Mouse (Mus musculus): ENCODE measurements around the gene Klrb1c. TPM values are rescaled to one million over a fixed set of nuclear protein-coding genes. Genes with fewer than 3 reads are reported as not detected.
"Not testable (repeated sequence)": the region's sequence is repeated elsewhere in the genome, so short reads cannot be mapped to it uniquely, and the experiment has no call there.

The Klrb1c gene
- polyA plus RNA-seq, 1 experiment = 0.25 TPM

GRCm38 (mm10) chr6:128802557-128802956 lies 13.5 kb upstream of the Klrb1c start:
- H3K4me3 ChIP-seq (ENCODE audit: control insufficient read depth, low read depth, low read length) = peak overlapping the region; percentile 98
- TF ChIP-seq CTCF (IDR thresholded peaks at IDR 0.05; ENCODE audit: control insufficient read depth, insufficient read depth, insufficient replicate concordance, low read depth, low read length) = no peak
- TF ChIP-seq POLR2A (IDR thresholded peaks at IDR 0.05; ENCODE audit: control insufficient read depth, low read depth, low read length) = no peak
- H3K27ac ChIP-seq (ENCODE audit: control insufficient read depth, insufficient read depth, low read depth, low read length) = peak overlapping the region; percentile 82; the same call in 1 of the 2 replicates
- no peaks in the 10 kb centered on the region for H3K27me3 ChIP-seq (ENCODE audit: control insufficient read depth, insufficient read depth, low read length)
- peaks cover 12% of the 10 kb centered on the region for H3K4me1 ChIP-seq (ENCODE audit: control insufficient read depth, insufficient read depth, low read length)
- H3K36me3 ChIP-seq (ENCODE audit: control insufficient read depth, insufficient read depth, low read length) = no peaks in the 10 kb centered on the region

DNA sequence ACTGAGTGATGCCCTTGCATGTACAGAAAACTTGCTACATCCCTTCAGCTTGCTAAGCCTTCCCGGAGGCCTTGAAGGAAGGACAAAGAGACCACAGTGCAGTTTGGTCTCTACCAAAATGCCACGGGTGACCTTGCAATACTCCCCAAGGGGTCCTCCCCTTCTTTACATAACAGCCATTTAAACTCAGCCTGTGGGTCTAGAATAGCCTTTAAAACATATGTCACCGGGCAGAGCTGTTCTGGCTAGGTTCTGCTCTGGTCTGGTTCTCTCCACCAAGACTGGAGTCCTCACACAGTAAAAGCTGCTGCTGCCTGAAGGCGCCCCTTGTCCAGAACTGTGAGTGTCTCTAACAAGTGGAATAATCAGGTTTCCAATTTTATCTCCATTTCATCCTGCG lies 11.7 kb upstream of the Klrb1c start:
- not testable (repeated sequence) for H3K4me3 ChIP-seq (ENCODE audit: control insufficient read depth, low read depth, low read length); H3K27ac ChIP-seq (ENCODE audit: control insufficient read depth, insufficient read depth, low read depth, low read length); H3K27me3 ChIP-seq (ENCODE audit: control insufficient read depth, insufficient read depth, low read length); H3K36me3 ChIP-seq (ENCODE audit: control insufficient read depth, insufficient read depth, low read length)
- H3K4me1 ChIP-seq (ENCODE audit: control insufficient read depth, insufficient read depth, low read length) = peaks cover 12% of the 10 kb centered on the region

DNA sequence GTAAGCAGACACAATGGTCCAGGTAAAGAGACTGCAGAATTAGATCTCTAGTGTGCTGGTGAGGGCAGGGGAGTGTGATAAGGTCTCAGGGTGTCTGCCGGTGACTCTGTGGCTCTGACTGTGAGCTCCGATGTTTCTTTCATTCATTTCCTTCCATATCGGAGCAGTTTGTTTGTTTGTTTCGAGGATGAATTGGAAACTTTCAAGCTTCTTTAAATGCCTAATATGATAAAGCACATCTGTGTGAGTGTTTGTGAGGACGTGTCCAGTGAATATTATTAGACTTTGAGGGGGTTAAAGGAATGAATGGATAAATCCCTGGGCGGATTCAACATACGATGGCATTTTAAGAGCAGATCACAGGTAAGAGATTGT lies 10.9 kb upstream of the Klrb1c start:
- Histone ChIP-seq H3K4me1 (ENCODE audit: control insufficient read depth, insufficient read depth, low read length) (peaks cover 12% of the 10 kb centered on the region), H3K27ac (ENCODE audit: control insufficient read depth, insufficient read depth, low read depth, low read length) (no peak overlapping the region), H3K36me3 (ENCODE audit: control insufficient read depth, insufficient read depth, low read length) (no peaks in the 10 kb centered on the region), H3K27me3 (ENCODE audit: control insufficient read depth, insufficient read depth, low read length) (no peaks in the 10 kb centered on the region), H3K4me3 (ENCODE audit: control insufficient read depth, low read depth, low read length) (peak overlapping the region; percentile 95)
- TF ChIP-seq POLR2A (IDR thresholded peaks at IDR 0.05; ENCODE audit: control insufficient read depth, low read depth, low read length) = no peak
- TF ChIP-seq CTCF (IDR thresholded peaks at IDR 0.05; ENCODE audit: control insufficient read depth, insufficient read depth, insufficient replicate concordance, low read depth, low read length) = no peak

DNA sequence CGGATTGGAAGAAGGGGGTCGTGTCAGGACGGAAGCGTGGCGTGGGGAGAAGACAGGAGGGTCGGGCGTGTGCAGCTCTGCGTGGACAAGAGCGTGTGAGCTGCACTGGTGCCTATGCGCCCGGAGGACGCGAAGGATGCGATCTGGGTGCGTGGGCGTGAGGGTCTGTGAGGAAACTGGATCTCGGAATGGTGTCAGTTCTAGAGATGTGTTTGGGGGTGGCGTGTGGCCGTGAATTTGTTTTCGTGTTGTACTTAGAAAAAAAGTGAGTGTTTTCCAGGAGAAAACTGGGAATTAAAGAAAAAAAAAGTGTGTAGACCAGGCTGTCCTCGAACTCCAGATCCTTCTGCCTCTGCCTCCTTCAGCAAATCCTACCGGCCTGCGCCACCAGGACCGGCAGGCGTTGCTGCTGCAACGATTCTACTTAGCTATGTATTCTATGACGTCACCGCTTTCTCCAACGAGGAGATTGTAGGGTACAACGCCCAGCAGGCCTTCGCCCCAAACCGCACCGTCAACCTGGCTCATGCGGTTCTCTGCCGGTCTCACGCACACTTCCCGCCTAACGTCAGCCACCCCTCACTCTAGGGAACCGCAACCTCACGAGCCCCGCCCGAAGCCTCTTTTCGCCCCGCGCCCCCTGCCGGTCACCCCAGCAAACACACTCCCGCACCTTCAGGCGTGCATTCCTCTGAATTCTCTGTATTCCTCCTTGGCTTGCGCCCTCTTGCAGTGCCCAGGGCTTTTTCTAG lies 10.3 kb upstream of the Klrb1c start:
- H3K27ac ChIP-seq (ENCODE audit: control insufficient read depth, insufficient read depth, low read depth, low read length) = peak overlapping the region; percentile 86
- peak; percentile 87 for TF ChIP-seq CTCF (IDR thresholded peaks at IDR 0.05; ENCODE audit: control insufficient read depth, insufficient read depth, insufficient replicate concordance, low read depth, low read length)
- H3K4me1 ChIP-seq (ENCODE audit: control insufficient read depth, insufficient read depth, low read length) = peaks cover 12% of the 10 kb centered on the region
- not testable (repeated sequence) for H3K27me3 ChIP-seq (ENCODE audit: control insufficient read depth, insufficient read depth, low read length); H3K36me3 ChIP-seq (ENCODE audit: control insufficient read depth, insufficient read depth, low read length)
- H3K4me3 ChIP-seq (ENCODE audit: control insufficient read depth, low read depth, low read length) = peak overlapping the region; percentile 95

DNA sequence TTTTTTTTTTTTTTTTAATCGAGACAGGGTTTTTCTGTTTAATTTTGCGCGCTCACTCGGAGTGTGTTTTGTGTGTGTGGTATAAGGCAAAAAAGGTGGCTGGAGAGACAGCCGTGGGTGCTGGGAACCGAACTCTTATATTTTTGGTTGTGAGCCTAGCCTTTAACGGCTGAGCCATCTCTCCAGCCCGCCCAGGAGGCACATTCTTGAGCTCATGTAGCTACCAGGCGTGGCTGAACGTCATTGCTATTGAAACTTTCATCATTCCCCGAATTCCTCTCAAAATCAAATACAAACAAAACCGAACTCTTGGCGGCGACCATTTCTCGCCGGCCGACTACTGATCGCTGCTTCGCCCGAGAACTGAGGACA lies 9.7 kb upstream of the Klrb1c start:
- H3K4me3 ChIP-seq (ENCODE audit: control insufficient read depth, low read depth, low read length) = peak overlapping the region; percentile 95

GRCm38 (mm10) chr6:128797936-128798771 lies 9.1 kb upstream of the Klrb1c start:
- Histone ChIP-seq H3K4me1 (ENCODE audit: control insufficient read depth, insufficient read depth, low read length) (peaks cover 11% of the 10 kb centered on the region), H3K27me3 (ENCODE audit: control insufficient read depth, insufficient read depth, low read length) (no peaks in the 10 kb centered on the region), H3K4me3 (ENCODE audit: control insufficient read depth, low read depth, low read length) (no peak overlapping the region), H3K36me3 (ENCODE audit: control insufficient read depth, insufficient read depth, low read length) (no peaks in the 10 kb centered on the region), H3K27ac (ENCODE audit: control insufficient read depth, insufficient read depth, low read depth, low read length) (no peak overlapping the region)
- TF ChIP-seq CTCF (IDR thresholded peaks at IDR 0.05; ENCODE audit: control insufficient read depth, insufficient read depth, insufficient replicate concordance, low read depth, low read length) = no peak
- TF ChIP-seq POLR2A (IDR thresholded peaks at IDR 0.05; ENCODE audit: control insufficient read depth, low read depth, low read length) = no peak

More for the DNA sequence above, 9.7 kb upstream of the Klrb1c start:
- Histone ChIP-seq H3K27ac (ENCODE audit: control insufficient read depth, insufficient read depth, low read depth, low read length) (peak overlapping the region; percentile 86), H3K4me1 (ENCODE audit: control insufficient read depth, insufficient read depth, low read length) (peaks cover 12% of the 10 kb centered on the region)
- H3K36me3 ChIP-seq (ENCODE audit: control insufficient read depth, insufficient read depth, low read length); H3K27me3 ChIP-seq (ENCODE audit: control insufficient read depth, insufficient read depth, low read length): not testable (repeated sequence)

- H3K27me3 ChIP-seq (ENCODE audit: control insufficient read depth, insufficient read depth, low read length) = no peaks in the 10 kb centered on the region
- H3K27ac ChIP-seq (ENCODE audit: control insufficient read depth, insufficient read depth, low read depth, low read length) = no peak overlapping the region
- H3K36me3 ChIP-seq (ENCODE audit: control insufficient read depth, insufficient read depth, low read length) = no peaks in the 10 kb centered on the region
- TF ChIP-seq CTCF (IDR thresholded peaks at IDR 0.05; ENCODE audit: control insufficient read depth, insufficient read depth, insufficient replicate concordance, low read depth, low read length) (no peak), POLR2A (IDR thresholded peaks at IDR 0.05; ENCODE audit: control insufficient read depth, low read depth, low read length) (no peak)
- H3K4me3 ChIP-seq (ENCODE audit: control insufficient read depth, low read depth, low read length) = no peak overlapping the region
- H3K4me1 ChIP-seq (ENCODE audit: control insufficient read depth, insufficient read depth, low read length) = peaks cover 6% of the 10 kb centered on the region
These were observed 8.3 kb upstream of the Klrb1c start for GRCm38 (mm10) chr6:128797185-128797905.
